Mouse (Mus musculus) skeletal muscle tissue, adult 2 months (tissue): Measurements from ENCODE around the gene Csnk2a2.
A peak's percentile ranks its signal among the peaks of the same experiment; 100 is the strongest.

ENCODE experiments used
- DNase-seq: peaks from one replicate; pipeline ENCODE4 v3.0.0-alpha.2; 2012; ENCODE audit warnings: low read depth, low spot score

Gene Csnk2a2

GRCm38 (mm10) chr8:95487800-95488697 is 1.8 kb downstream of the Csnk2a2 start:
- no peak for DNase-seq

DNA sequence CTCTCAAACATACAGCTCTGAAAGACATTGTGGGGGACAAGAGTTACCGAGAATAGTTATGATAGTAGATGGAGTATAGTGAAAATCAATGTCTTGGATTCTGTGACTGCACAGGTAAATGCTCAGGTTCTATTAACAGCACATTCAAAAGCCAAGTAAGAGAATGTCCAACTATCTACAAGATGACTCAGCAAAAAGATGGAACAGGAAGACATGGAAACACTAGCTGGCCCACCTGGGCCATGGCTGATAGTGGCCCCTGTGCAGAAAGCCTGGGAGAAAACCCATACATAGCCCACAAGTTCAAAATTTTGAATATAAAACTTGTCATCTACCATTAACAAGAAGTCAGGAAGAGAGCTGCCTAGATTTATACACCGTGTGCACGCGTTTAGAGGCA is 19.8 kb downstream of the Csnk2a2 start:
- no peak for DNase-seq

GRCm38 (mm10) chr8:95468995-95469394 is 20.8 kb downstream of the Csnk2a2 start:
- DNase-seq = no peak

DNA sequence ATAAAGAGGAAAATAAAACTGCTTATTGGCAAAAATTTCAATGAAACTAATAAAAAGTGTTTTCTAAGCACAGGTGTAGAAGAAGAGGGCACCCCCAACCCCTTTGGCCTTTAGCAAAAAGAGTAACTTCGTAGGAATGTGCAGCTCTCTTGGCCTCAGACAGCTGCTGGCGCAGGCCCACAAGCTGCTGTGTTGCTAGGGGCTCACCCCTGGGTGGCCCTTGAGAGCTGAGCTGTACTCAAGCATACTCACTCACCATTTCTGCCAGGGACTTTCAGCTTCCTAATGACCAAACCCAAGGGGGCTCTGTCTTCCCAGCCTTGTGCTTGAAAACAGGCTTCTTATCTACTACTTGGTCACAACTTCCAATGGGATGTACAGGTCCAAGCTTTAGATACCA is 23.3 kb downstream of the Csnk2a2 start:
- no peak for DNase-seq

DNA sequence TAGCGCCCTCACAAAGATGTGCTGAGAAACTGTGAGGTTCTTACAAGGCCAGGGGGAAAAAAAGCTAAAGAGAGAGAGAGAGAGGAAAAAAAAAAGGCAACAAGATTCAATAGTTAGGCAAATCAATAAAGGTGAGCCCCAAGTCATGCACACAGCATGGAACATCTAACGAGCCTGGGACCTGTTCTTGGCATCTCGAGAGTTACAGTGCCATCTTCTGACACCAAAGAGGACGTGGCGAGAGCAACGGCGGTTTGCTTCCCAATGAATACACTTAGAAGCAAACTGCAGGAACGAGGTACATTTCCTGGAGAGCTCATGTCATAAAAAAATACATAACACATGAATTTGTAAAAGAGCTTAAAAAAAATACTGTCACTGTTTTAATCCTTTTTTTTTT is 37.3 kb downstream of the Csnk2a2 start:
- no peak for DNase-seq

DNA sequence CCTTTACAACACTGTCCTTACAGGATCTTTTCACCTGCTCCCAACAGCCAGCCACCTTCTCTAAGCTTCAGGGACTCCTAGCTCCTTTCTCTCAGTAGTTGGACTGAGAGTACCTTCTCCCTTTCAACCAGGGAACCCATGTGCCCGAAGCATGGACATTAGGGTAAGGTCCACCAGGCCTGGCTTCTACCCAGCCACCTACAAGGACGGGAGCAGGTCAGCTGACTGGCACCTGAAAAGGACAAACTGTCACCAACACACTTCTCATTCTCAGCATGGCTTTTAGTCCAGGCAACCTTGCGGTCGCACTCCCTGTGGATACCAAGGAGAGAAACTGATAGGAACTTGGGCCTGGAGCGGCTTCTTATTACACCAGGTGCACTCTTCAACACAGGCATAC is 39.6 kb downstream of the Csnk2a2 start:
- no peak for DNase-seq

- no peak for DNase-seq
Measured at GRCm38 (mm10) chr8:95447661-95448060, 42.2 kb downstream of the Csnk2a2 start.

DNA sequence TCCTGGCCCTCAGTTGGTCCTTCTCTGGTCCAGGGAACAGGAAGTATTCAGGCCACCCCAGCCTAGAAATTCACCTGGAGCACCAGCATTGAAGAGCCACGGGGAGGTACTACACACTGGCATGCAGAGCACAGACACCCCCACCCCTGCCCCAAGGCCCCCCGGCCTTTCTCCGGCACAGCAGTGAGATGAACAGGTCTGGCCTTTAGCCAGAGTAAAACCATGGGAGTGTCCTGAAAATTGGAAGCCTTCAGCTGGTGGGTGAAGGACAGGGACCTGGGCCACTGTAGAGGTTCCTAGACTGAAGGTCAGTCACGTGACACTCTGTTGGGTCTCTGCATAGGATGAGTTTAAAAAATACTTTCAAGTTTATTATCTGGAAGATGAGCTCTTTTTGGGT is 44.8 kb downstream of the Csnk2a2 start:
- DNase-seq = no peak

DNA sequence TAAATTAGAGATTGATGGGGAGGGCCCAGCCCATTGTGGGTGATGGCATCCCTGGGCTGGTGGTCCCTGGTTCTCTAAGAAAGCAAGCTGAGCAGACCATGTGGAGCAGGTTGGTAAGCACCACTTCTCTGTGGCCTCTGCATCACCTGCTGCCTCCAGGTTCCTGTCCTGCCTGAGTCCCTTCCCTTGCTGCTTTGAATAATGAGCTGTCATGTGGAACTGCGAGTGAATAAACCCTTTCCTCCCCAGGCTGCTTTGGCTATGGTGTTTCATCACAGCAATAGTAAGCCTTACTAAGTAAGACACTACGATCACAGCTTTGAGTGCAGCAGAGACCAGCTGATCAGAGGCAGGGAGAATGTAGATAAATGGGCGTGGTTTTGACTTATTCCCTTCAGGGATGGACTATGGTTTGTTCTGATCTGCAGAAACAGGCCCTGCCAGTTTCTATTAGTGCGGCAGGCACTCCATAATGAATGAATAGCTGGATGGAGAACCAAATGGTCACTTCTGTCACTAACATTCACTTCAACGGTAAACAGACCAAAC is 48.3 kb downstream of the Csnk2a2 start:
- DNase-seq = no peak

DNA sequence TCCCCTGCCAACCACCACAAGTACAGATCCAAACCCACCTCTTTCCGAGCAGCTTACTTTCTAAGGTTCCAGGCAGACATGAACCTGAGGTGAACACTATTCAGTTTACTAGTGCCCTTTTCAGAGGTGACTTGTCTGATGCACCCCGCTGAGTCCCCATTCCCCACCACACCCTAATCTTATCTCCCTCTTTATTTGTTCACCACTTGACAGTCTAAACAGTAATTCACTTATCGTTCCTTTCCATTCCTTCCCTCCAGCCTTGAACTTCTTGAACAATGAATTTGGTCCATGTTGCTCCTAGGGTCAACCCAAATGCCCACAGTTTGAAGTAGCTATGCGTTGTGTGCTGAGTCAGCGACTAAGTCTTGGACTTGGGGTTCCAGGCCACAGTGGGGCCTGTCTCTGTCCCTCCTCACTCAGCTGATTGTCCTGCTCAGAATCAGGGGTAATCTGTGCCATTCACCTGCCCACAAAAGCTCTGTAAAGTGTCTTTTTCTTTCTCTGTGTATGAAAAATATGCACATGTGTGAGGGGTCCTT is 49.6 kb downstream of the Csnk2a2 start:
- no peak for DNase-seq

DNA sequence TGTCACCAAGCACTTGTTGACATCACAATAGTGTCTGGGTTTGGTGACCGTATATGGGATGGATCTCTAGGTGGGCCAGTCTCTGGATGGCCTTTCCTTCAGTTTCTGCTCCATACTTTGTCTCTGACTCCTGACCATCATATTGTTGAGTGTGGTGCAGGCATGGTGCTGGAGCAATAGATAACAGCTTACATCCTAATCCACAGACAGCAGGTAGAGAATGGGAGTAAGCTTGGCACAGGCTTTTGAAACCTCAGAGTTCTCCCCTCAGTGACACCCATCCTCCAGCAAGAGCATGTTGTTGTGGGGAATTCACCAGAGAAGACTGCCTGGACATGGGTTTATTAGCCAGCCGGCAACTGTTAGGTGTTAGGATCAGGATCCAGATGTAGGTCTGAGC is 50.4 kb downstream of the Csnk2a2 start:
- DNase-seq = no peak

DNA sequence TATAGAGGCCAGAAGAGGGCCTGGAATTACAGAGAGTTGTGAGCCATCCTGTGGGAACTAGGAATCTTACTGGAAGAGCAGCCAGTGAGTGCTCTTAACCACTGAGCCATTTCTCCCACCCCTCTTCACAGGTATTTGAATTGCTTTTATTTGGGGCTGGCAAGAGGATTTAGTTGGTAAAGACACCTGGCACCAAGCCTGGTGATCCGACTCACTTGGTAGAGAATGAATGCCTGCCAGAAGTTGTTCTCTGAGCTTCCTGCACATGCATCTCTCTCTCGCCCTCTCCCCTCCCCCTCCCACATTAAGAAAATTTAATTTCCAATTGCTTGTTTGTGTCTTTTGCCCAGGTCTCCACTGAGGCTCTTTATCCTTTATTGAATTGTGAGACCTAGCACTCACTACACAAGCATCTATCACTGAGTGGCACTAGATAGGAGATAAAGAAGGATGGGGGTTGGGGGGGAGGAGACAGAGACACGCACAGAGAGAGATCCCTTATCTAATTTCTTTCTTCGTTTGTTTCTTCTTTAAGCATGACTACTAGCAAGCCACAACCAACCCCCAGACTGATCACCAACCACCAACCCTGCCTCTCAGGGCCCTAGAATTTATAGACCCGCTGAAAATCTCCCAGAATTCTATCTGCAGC is 52.4 kb downstream of the Csnk2a2 start:
- no peak for DNase-seq

DNA sequence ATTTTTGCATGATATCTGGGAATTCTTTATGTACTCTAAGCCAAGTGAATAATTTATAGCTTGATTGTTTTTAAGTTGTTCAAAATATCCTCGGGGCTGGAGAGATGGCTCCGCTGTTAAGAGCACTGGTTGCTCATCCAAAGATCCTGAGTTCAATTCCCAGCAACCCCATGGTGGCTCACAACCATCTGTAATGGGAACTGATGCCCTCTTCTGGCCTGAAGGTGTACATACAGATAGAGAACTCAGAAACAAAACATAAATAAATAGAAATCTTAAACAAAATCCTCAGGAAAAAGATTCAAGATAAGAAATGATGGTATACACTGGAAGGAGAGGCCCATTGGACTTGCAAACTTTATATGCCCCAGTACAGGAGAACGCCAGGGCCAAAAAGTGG is 53.9 kb downstream of the Csnk2a2 start:
- DNase-seq = no peak

DNA sequence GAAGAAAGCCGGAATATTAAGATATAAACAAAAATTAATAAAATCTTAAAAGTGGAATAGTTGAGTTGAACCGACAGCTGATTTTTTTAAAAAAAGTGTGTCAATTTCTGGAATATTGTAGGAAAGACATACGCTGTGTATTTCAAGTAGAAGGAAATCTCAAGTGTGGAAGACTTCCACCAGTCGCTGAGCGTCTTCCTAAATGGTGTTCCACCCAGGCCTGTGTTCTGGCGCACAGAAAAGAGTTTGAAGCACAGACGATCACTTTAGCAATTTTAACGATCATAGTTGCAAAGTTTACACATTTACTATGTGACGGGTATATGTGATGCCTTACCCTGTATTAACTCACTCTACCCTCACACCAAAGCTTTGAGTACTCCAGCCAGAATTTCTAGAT is 54.4 kb downstream of the Csnk2a2 start:
- no peak for DNase-seq

DNA sequence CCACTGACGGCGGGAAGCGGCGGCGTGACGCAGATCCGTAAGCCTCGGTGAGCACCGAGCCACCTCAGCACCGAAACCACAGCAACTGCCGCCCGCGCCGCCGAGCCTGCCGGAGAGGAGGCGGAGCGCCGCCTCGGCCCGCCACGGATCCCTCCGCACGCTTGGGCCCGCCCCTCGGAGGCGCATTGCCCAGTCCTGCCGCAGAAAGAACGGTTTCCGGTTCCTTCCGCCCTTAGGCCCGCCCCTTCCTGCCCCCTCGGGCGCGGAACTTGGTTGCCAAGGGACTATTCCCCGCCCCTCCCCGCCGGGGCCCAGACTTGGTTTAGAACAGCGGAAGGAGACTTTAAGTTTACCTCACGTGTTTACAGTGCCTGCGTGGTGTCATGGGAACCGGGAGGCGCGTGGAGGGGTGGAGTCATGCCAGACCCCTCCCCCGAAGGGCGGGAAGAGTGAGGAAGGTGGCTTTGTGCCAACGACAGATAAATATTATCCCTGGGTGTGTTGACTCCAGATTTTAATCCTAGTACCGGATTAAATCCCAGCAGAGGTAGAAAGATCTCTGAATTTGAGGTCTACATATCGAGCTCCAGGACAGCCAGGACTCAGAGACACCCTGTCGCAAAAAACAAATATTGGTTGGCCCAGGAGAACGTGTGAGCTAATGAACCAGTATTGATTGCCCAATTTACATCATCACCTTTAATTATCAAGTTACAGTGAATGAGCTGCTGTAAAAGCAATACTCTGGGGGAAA is 55.0 kb downstream of the Csnk2a2 start, which contains the start of gene Cfap20:
TSS of gene Cfap20 (minus strand) at position 184 of the 754 bp plus-strand sequence.
- DNase-seq = peak; percentile 98

DNA sequence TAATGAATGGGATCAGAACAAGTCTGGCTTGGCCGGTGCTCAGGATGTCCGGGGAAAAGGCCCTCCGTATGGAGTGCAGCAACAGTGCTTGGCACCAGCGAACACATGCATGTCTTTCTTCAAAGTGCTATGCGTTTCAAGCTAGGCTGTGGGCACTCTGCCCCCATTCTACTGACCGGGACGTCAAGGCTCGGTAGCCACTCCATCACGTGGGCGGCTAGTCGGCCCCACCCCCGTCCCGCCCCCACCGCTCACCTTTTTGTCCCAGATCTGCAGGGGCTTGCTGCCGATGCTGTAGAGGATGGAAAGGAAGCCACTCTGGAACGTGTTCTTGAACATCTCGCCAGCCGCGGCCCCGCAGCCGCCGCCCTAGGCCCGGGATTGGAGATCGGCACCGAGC is 55.6 kb downstream of the Csnk2a2 start:
- DNase-seq = no peak

DNA sequence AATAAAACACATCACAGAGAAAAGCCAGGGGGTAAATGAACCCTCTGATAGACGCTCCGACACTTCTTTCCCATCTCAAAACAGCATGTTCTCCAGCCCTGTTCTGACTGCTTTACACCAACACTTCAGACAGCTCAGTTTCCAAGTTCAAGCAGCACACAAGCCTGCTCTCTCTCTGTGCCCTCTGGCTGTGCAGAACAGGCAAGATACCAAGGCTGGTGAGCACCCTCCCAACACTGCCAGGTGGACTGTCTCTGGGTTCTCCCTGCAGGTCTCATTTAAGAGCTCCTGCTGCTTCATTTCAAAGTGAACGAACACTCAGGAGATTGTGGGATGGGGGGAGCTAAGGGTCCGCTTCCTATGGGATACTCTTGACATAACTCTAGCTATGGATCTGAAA is 56.7 kb downstream of the Csnk2a2 start:
- no peak for DNase-seq

- DNase-seq = no peak
Measured at GRCm38 (mm10) chr8:95432471-95432870, 57.4 kb downstream of the Csnk2a2 start.

GRCm38 (mm10) chr8:95429945-95430344 is 59.9 kb downstream of the Csnk2a2 start:
- peak; percentile 39 for DNase-seq

- DNase-seq = peak; percentile 45
Measured at GRCm38 (mm10) chr8:95427594-95428535, 62.0 kb downstream of the Csnk2a2 start.
